Mouse (Mus musculus) cerebellum, postnatal 10 days (tissue): Measurements from ENCODE around the gene Tmc5.

ENCODE experiments used
- DNase-seq, 2 experiments: peaks; one replicate each; pipeline ENCODE4 v3.0.0; 2021; ENCODE audit warnings: mixed read lengths in 2 of 2

Tmc5 gene

DNA sequence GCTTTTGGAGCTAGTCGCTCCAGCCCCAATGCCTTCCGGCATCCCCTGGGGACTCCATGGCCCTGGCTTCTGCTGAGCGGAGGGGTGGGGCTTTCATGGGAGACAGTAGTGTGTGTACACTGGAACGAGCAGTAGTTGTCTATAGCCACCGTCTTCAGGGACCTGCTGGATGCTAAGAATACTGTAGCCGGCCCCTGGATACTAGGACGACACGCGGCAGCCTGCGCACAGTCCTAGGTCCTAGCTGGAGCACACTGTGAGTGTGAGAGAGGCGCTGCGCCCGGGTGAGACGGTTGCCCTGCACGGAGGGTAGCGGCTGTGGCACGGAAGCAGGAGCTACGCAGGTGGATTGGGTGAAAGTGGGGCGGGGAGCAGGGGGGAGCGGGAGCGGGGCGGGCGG is at the start of gene Tmc5:
Gene Tmc5, plus strand, starts transcription at position 97 of the 400 bp plus-strand sequence.
- DNase-seq, result no peak

DNA sequence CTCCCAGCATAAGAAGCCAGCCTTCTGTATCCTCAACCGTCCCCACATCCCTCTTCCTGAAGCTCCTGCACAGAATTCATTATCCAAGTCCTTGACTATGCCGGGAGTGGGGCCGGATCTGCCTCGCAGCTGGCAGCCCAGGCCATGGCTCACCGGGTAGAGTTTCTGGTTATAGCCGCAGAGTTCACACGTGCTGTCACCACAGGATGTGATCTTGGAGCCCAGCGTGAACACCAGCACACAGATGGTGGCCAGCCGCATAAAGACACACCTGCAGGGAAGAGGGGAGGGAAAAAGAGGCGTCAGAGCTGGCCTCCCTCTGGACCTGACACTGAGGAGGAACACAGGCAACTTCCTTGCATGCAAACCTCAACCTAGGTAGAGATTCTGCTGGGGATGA is 49.6 kb upstream of the Tmc5 start:
- no peak for DNase-seq

DNA sequence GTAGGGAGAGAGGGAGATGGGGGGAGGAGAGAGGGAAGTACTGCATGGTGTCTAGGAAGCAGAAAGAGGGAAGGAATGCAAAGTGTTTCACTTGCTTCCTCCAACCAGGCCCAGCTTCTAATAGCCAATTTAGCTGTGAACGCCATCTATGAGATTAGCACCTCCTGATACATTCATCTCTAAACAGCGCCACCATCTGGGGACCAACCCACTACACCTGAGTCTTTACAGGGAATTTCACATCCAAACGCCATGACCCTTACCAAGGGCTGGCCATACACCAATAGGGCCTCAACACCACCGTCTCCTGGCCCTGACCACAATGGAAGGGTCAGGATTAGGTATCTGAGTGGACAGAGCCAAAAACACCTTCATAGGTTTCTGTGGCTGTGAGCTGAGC is 43.2 kb upstream of the Tmc5 start:
- DNase-seq, result no peak

DNA sequence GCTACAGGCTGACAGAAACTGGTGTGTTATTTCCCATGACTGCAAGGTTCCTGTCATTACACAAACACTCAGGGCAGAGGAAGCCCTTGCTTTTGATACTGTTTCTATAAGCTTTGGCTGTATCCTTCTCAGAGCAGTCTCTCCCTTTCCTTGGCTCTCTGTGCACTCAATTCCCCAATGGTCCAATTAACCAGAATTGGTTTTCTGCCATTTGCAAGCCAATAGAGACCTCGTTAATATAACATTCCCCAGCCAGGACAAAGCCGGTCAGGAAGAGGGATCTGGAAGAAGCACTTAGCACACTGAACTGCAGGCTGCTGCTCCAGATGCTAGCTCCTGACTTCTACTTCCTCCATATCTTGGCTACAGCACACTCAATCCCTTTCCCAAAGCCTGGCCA is 42.8 kb upstream of the Tmc5 start:
- DNase-seq, result no peak

- DNase-seq, result no peak
Observed at GRCm38 (mm10) chr7:118569121-118569543, 28.0 kb upstream of the Tmc5 start.

DNA sequence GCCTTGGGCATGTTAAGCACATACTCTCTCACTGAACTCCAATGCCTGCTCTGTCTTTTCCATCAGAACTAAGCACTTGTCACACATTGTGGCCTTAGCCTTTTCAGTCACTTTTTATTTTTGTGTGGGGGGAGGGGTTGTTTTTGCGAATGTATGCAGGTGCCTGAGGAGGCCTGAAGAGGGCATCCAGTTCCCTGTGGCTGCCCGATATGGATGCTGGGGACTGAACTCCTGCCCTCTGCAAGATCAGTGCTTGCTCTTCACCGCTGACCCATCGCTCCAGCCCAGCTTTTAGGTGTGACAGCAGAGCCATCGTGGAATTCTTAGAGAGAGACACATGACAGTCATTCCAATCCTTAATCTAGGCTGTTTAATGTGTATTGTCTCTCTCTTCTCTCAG is 25.7 kb upstream of the Tmc5 start:
- no peak for DNase-seq

DNA sequence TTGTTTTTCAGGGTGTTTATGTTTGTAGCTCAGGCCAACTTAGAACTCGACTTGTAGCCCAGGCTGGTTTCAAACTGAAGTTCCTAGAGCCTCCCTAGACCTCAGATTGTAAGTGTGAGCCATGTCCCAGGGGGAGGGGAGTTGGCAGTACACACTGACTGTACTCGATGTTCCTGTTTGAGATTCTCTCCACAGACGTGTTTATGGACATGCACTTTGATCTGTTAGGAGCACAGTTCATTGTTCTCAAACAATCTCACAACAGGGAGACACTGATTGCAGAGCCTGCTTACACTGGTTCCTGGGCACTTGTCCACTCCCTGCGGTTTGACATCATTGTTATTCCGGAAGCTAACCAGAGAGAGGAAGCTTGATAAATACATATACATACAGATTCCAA is 25.1 kb upstream of the Tmc5 start:
- DNase-seq, result no peak

- DNase-seq, result no peak
Observed at GRCm38 (mm10) chr7:118578269-118578668, 18.8 kb upstream of the Tmc5 start.

GRCm38 (mm10) chr7:118579938-118580337 is 17.2 kb upstream of the Tmc5 start:
- no peak for DNase-seq

- DNase-seq, result no peak
Observed at GRCm38 (mm10) chr7:118583821-118584220, 13.3 kb upstream of the Tmc5 start.

- peak; percentile 93 to 94 for DNase-seq
Observed at GRCm38 (mm10) chr7:118584257-118584907, 12.7 kb upstream of the Tmc5 start, which contains the start of gene Tmc7. Gene Tmc7 (minus strand): TSS chr7:118584736.

DNA sequence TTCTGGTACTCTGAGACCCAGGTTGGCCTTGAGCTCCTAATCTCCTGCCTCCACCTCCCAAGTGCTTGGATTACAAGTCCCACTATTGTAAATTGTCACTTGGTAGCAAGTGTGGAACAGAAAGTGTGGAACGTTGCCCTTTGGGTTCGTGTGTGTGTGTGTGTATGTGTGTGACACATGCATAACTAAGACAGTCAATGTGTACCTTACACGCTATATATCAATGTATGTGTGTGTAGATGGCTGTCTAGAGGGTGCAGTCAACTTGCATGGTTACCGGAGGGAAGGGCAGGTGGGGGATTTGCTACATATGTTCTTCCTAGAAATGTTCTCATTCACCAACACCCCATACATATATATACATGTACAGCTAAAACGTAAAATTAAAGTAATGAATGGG is 12.2 kb upstream of the Tmc5 start:
- DNase-seq, result no peak

DNA sequence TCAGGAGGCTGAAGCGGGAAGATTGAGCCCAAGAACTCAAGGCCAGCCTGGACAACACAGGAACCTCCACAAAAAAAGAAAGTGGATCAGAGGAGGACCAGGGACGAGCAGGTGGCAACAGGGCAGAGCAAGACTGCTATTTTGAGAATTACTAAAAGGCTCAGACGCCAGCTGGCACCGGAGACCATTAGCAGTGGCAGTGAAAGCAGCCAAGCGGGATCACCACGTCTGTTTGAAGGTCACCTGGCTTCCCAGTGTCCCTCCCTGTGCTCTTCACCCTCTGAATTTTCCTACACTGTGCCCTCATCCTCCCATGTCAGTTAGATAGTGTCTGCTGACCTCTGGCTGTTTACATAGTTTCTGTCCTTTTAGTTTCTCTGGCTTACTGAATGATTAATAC is 11.2 kb upstream of the Tmc5 start:
- DNase-seq, result peak; percentile 86 to 87

GRCm38 (mm10) chr7:118590726-118591305 is 6.3 kb upstream of the Tmc5 start:
- no peak for DNase-seq

DNA sequence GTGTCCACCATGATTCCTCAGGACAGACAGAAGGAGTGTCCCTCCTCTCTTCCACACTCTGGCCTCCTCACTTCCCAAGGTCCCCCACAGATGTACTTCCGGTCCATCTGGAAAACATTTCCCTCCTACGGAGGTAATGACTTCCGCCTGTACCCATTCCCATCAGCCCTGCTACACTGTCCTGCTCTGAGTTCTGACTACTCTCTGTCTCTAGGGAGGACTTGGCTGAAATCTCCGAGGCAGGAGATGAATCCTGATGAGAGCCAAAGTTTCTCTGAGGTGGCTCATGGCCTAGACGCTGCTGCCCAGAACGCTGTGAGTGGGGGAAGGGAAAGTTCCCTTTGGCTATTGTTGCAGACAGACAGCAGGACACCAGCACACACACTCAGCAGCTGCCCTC is 5.0 kb upstream of the Tmc5 start:
- peak; percentile 53 to 54 for DNase-seq

DNA sequence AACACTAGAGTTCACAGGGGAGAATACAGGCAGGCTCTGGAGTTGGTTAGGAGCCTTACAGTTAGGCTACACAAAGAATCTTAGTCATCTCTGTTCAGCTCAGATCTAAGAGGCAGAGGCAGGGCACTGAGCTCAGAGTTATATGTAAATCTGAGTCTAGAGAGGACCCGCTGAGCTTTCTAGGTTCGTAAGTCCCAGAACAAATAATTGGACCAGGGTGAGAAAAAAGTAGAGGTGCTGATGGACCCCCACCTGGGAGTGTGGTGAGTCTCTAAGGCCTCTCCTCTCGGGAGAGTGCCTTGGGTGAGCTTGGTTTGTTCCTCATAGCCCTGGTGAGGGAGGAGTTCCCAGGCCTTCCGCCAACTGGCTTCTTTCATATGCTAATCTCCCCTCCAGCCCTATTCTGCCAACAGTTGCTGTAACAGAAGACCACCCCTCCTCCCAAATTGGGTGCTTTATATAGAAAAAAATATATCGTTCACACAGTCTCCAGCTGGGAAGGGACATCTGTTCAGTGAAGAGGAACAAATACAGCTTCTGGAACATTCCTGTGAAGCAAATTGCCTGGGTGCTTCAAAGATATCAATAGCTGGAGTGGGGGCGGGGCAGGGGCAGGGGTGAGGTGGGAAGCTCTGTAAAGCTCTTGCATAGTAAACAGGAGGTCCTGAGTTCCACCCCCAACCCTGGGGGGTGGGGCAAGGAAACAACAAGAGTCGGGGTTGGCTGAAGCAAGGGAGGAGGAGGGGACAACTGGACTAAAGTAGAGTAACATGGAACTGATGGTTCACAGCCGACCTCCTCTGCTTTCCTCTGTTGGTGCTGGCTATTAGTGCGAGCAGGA is 3.3 kb upstream of the Tmc5 start:
- DNase-seq, result peak; percentile 60 to 73

- no peak for DNase-seq
Observed at GRCm38 (mm10) chr7:118594611-118595010, 2.5 kb upstream of the Tmc5 start.

GRCm38 (mm10) chr7:118595228-118595627 is 1.9 kb upstream of the Tmc5 start:
- DNase-seq, result peak; percentile 99 to 100

DNA sequence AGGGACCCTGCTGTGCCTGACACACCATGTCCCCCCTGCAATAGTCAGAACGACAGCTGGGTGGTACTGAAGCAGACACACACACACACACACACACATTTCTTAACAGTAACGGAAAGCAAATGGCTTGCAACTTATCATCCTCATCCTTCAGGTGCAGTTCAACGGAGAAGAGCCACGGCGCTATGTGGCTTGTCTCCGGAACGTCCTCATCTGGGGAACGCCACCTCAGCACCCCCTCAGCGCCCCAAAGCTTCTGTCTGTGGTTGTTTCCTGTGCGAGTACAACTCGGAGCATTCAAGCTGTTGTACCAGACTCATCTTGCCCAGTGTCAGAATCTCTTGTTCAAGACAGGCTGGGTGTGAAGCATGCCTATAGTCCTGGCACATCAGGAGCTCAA is 826 bp upstream of the Tmc5 start:
- DNase-seq, result no peak

DNA sequence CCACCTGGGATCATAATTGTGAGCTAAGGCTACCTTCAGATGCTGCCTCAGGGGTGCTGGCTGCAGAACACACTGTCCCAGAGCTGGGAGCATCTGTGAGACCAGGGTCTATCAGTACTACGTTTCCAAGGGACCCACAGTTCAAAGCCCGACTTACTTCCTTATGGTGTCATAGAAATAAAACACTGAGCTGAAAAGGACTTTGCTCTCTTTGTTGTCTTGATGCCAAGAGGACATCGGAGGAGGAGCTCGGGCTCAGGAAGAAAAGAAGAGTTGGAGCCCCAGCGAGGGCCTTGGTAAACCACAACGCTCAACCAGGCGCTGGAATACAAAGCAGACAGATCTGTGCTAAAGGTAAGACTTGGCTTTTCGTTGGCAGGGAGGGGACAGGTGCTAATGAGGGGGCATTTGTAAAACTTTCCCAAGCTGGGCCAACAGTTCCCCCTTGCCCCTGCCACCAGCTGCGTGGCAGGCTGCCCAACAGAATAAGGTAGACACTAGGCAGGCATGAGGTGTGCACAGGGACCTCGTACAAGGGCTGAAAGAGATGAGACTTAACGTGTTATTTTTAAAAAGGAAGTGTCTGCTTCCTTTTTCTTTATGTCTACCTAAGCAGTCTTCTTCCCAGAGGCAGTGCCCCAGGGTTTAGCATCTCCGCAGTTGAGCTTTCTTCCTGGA is 3.0 kb downstream of the Tmc5 start:
- no peak for DNase-seq

- no peak for DNase-seq
Observed at GRCm38 (mm10) chr7:118604842-118605241, 7.7 kb downstream of the Tmc5 start.

DNA sequence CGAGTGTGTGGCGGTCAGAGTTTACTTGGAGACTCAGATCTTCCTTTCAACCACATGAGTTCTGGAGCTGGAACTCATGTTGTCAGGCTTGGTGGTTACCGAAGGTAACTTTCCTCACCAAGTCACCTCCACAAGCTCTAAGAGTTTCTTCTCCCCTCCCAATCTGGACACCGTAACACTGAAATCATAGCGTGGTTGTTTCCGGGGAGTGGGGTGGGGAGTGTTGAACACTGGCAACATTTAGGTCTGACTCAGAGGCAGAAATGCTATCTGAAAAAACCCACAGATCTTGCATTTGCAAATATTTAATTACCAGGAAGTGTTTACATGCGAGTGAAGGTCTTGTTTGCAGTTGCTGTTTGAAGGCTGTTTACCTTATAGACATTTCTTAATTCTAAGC is 12.7 kb downstream of the Tmc5 start:
- DNase-seq, result no peak

GRCm38 (mm10) chr7:118610721-118611120 is 13.6 kb downstream of the Tmc5 start:
- no peak for DNase-seq
